Mouse (Mus musculus): ENCODE results near the gene Tpi1. TPM values are rescaled to one million over a fixed set of nuclear protein-coding genes. Genes with fewer than 3 reads are reported as not detected.
"Not testable (repeated sequence)": the region's sequence is repeated elsewhere in the genome, so short reads cannot be mapped to it uniquely, and the experiment has no call there.

Gene Tpi1
- polyA plus RNA-seq, 1 experiment from 2014 or later, result 809 TPM

DNA sequence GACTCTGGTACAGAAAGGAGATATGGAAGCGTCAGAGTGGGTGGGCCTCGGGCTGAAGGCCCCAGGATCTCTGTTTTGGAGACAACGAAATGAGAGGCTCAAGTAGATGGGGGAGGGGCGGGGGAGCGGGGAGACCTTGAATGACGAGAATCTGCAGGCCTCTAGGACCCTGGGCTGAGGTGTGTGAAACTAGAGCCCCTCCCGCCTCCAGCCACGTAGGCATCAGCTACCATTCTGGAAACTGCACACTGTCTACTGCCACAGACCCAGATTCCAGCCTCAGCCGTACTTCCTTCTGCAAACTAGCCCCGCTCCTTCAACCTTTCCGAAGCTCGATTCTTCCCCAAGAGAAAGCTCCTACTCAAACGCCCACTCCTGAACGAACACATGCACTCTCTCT, 42.2 kb upstream of the Tpi1 start:
- Histone ChIP-seq H3K4me3 (replicated peaks) (peak overlapping the region; percentile 85), H3K4me2 (replicated peaks) (peak overlapping the region; percentile 76), H3K27ac (replicated peaks) (peak overlapping the region; percentile 98), H3K27me3 (no peaks in the 10 kb centered on the region), H3K4me1 (peaks cover 41% of the 10 kb centered on the region), H3K36me3 (peaks cover 34% of the 10 kb centered on the region), H3K9me3 (replicated peaks) (no peaks in the 10 kb centered on the region), H3K9ac (peak overlapping the region; percentile 94)
- peak; percentile 68 for ATAC-seq (ENCODE audit: insufficient number of reproducible peaks, low FRiP score, low TSS enrichment, low read depth)
- 2% methylated on average over 14 of the region's 14 CpGs for WGBS

DNA sequence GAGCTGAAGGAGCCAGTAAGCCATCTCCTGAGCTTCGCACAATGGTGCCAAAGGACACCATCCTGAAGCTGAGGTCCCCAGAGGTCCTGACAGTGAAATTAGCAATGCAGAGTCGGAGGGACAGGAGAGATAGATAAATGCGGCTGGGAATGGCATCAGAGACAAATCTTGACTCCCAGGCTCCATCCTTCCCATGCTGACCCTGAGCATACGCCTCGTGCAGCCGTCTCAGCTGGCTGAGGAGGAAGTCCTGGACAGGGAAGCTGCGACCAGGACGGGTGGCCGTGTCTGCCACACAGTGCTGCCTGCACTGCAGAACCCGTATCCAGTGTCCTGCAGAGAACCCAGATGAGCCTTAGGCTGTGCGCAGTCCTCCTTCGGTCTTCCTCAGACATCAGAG, 40.6 kb upstream of the Tpi1 start:
- Histone ChIP-seq H3K4me1 (peaks cover 30% of the 10 kb centered on the region), H3K27me3 (no peaks in the 10 kb centered on the region), H3K9ac (no peak overlapping the region), H3K9me3 (replicated peaks) (no peaks in the 10 kb centered on the region), H3K4me2 (replicated peaks) (no peak overlapping the region), H3K27ac (replicated peaks) (0 out of 2 replicates have a peak overlapping the region, but pooled peaks have one; percentile 4), H3K4me3 (replicated peaks) (no peak overlapping the region), H3K36me3 (peaks cover 42% of the 10 kb centered on the region)
- no peak for ATAC-seq (ENCODE audit: insufficient number of reproducible peaks, low FRiP score, low TSS enrichment, low read depth)
- 73% methylated on average over 12 of the region's 12 CpGs for WGBS

DNA sequence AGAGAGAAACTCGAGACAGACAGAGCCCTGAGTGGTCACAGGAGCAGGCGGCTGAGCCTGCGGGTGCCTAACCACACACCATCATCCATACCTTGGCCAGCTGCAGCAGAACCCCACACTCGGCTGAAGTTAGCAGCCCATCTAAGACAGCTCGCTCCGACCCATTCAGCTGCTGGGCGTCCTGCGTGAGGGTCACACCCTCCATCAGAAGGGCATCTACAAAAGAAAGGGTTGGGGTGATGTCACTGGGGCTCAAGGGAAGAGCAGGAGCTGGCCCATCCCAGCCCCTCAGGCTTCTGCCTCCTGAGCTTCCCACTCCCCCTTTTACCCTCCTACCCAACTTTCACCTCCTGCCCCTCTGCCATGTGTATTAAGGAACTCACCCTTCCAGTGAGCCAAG, 36.4 kb upstream of the Tpi1 start:
- WGBS, result 63% methylated on average over 8 of the region's 8 CpGs
- H3K36me3 ChIP-seq, result peaks cover 49% of the 10 kb centered on the region
- H3K9me3 ChIP-seq (replicated peaks), result no peaks in the 10 kb centered on the region
- H3K4me1 ChIP-seq, result 0 out of 2 replicates have a peak, but pooled peaks cover 3% of the 10 kb centered on the region
- no peak overlapping the region for H3K4me2 ChIP-seq (replicated peaks)
- no peak for ATAC-seq (ENCODE audit: insufficient number of reproducible peaks, low FRiP score, low TSS enrichment, low read depth)
- no peak overlapping the region for H3K4me3 ChIP-seq (replicated peaks)
- H3K27ac ChIP-seq (replicated peaks), result no peak overlapping the region
- H3K27me3 ChIP-seq, result no peaks in the 10 kb centered on the region
- H3K9ac ChIP-seq, result no peak overlapping the region

GRCm38 (mm10) chr6:124847305-124847704, 33.2 kb upstream of the Tpi1 start:
- Histone ChIP-seq H3K4me2 (replicated peaks) (no peak overlapping the region), H3K4me1 (0 out of 2 replicates have a peak, but pooled peaks cover 3% of the 10 kb centered on the region), H3K4me3 (replicated peaks) (no peak overlapping the region), H3K9me3 (replicated peaks) (no peaks in the 10 kb centered on the region), H3K36me3 (peaks cover 44% of the 10 kb centered on the region), H3K9ac (no peak overlapping the region), H3K27me3 (no peaks in the 10 kb centered on the region), H3K27ac (replicated peaks) (no peak overlapping the region)
- 9% methylated on average over 9 of the region's 9 CpGs for WGBS
- ATAC-seq (ENCODE audit: insufficient number of reproducible peaks, low FRiP score, low TSS enrichment, low read depth), result peak; percentile 64; the same call in 1 of the 2 replicates

GRCm38 (mm10) chr6:124840241-124841167, 26.4 kb upstream of the Tpi1 start, which contains the start of gene Gnb3:
TSS of gene Gnb3 (minus strand) at chr6:124840275.
- Histone ChIP-seq H3K36me3 (peaks cover 27% of the 10 kb centered on the region; the same call in 1 of the 2 replicates), H3K4me3 (replicated peaks) (no peak within 1 kb of the TSS), H3K27ac (replicated peaks) (no peak within 1 kb of the TSS), H3K4me2 (replicated peaks) (0 out of 2 replicates have a peak within 1 kb of the TSS, but pooled peaks have one; percentile 12), H3K27me3 (no peaks in the 10 kb centered on the region), H3K4me1 (peaks cover 6% of the 10 kb centered on the region), H3K9ac (no peak within 1 kb of the TSS), H3K9me3 (replicated peaks) (no peaks in the 10 kb centered on the region)
- peak; percentile 18; the same call in 1 of the 2 replicates for ATAC-seq (ENCODE audit: insufficient number of reproducible peaks, low FRiP score, low TSS enrichment, low read depth)
- whole genome bisulfite sequencing, result 26% methylated on average over 15 of the region's 15 CpGs

DNA sequence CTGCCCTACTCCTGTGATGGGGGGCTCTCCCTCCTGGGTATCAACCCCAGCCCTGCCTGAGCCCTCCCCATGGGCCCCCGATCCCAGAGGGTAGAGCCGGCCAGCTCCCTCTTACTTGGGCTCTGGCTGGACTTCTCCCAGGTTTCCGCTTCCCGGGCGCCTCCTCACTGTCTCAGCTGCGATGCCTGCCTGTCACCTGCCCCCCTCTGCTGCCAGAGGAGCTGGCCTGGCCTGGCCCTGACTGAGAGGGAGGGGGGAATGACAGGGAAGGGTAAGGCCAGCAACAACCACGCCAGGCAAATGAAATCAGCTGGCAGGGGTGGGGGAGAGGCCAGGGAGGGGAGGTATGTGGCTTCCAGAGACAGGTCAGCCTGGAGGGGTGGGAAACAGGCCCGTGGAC, 25.7 kb upstream of the Tpi1 start:
- 0 out of 2 replicates have a peak overlapping the region, but pooled peaks have one; percentile 12 for H3K4me2 ChIP-seq (replicated peaks)
- no peak overlapping the region for H3K4me3 ChIP-seq (replicated peaks)
- H3K9me3 ChIP-seq (replicated peaks), result no peaks in the 10 kb centered on the region
- 12% methylated on average over 8 of the region's 8 CpGs for WGBS
- H3K27me3 ChIP-seq, result no peaks in the 10 kb centered on the region
- no peak overlapping the region for H3K27ac ChIP-seq (replicated peaks)
- H3K9ac ChIP-seq, result no peak overlapping the region
- H3K4me1 ChIP-seq, result peaks cover 6% of the 10 kb centered on the region
- peaks cover 20% of the 10 kb centered on the region; the same call in 1 of the 2 replicates for H3K36me3 ChIP-seq
- no peak for ATAC-seq (ENCODE audit: insufficient number of reproducible peaks, low FRiP score, low TSS enrichment, low read depth)

DNA sequence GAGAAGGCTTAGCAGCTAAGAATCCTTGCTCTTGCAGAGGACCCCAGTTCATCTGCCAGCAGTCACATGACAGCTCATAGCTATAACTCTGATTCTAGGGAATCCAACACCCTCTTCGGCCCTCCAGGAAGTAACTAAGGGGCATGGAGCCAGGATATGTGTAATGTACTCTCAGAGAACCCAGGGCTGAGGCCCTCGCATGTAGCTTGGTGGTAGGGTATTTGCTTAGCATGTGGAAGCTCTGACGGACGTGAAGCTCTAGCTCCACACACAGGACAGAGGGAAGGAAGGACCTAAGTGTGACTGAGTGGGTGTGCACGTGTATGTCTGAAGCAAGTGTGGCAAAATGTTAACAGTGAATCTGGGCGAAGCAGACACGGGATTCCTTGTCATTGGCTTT, 22.3 kb upstream of the Tpi1 start:
- Histone ChIP-seq H3K4me2 (replicated peaks) (no peak overlapping the region), H3K27me3 (no peaks in the 10 kb centered on the region), H3K27ac (replicated peaks) (no peak overlapping the region), H3K4me1 (peaks cover 13% of the 10 kb centered on the region), H3K36me3 (peaks cover 22% of the 10 kb centered on the region), H3K9ac (no peak overlapping the region), H3K4me3 (replicated peaks) (no peak overlapping the region), H3K9me3 (replicated peaks) (no peaks in the 10 kb centered on the region)
- ATAC-seq (ENCODE audit: insufficient number of reproducible peaks, low FRiP score, low TSS enrichment, low read depth), result no peak
- 66% methylated on average over 7 of the region's 7 CpGs for WGBS

DNA sequence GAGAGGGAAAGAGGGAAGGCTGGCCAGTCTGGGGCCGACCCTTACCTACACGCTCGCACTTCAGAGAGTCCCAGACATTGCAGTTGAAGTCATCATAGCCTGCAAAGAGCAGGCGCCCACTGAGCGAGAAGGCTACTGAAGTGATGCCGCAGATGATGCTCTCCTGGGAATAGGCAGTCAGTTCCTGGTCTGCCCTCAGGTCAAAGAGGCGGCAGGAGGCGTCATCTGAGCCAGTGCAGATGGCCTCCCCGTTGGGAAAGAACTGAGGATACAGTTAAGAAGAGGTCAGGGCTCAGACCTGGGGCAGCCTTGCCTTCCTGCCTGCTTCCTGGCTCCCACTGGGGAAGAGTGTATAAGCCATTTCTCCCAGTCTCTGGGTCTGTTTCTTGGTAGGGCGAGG, 21.4 kb upstream of the Tpi1 start:
- peaks cover 21% of the 10 kb centered on the region for H3K4me1 ChIP-seq
- ATAC-seq (ENCODE audit: insufficient number of reproducible peaks, low FRiP score, low TSS enrichment, low read depth), result no peak
- no peaks in the 10 kb centered on the region for H3K27me3 ChIP-seq
- 42% methylated on average over 10 of the region's 10 CpGs for WGBS
- H3K27ac ChIP-seq (replicated peaks), result no peak overlapping the region
- H3K9ac ChIP-seq, result peak overlapping the region; percentile 13; the same call in 1 of the 2 replicates
- no peaks in the 10 kb centered on the region for H3K9me3 ChIP-seq (replicated peaks)
- H3K36me3 ChIP-seq, result peaks cover 20% of the 10 kb centered on the region
- H3K4me2 ChIP-seq (replicated peaks), result no peak overlapping the region
- H3K4me3 ChIP-seq (replicated peaks), result no peak overlapping the region

GRCm38 (mm10) chr6:124834512-124835081, 20.5 kb upstream of the Tpi1 start:
- WGBS, result 75% methylated on average over 6 of the region's 6 CpGs
- Histone ChIP-seq H3K27ac (replicated peaks) (no peak overlapping the region), H3K4me2 (replicated peaks) (no peak overlapping the region), H3K9ac (no peak overlapping the region), H3K27me3 (no peaks in the 10 kb centered on the region), H3K36me3 (peaks cover 20% of the 10 kb centered on the region), H3K4me3 (replicated peaks) (no peak overlapping the region), H3K4me1 (peaks cover 19% of the 10 kb centered on the region), H3K9me3 (replicated peaks) (no peaks in the 10 kb centered on the region)
- ATAC-seq (ENCODE audit: insufficient number of reproducible peaks, low FRiP score, low TSS enrichment, low read depth), result no peak

- no peak for ATAC-seq (ENCODE audit: insufficient number of reproducible peaks, low FRiP score, low TSS enrichment, low read depth)
- Histone ChIP-seq H3K4me1 (peaks cover 30% of the 10 kb centered on the region), H3K4me2 (replicated peaks) (0 out of 2 replicates have a peak overlapping the region, but pooled peaks have one; percentile 95), H3K27me3 (no peaks in the 10 kb centered on the region), H3K9ac (no peak overlapping the region), H3K4me3 (replicated peaks) (no peak overlapping the region), H3K9me3 (replicated peaks) (no peaks in the 10 kb centered on the region), H3K36me3 (peaks cover 24% of the 10 kb centered on the region), H3K27ac (replicated peaks) (no peak overlapping the region)
- 91% methylated on average over 8 of the region's 8 CpGs for WGBS
Measured at GRCm38 (mm10) chr6:124831649-124832048, 17.6 kb upstream of the Tpi1 start.

DNA sequence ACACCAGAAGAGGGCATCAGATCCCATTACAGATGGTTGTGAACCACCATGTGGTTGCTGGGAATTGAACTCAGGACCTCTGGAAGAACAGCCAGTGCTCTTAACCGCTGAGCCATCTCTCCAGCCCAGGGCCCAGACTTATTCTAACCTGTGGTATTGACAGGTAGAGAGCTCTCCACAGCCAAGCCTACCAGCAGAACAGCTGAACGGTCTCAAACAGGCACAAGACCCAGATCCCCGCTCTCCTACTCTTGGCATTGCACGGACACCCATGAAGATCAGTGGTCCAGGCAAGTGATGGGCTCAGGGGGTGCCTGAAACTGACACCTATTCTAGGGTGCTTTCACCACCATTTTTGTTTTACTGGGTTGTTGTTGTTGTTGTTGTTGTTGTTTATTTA, 17.1 kb upstream of the Tpi1 start:
- 89% methylated on average over 4 of the region's 4 CpGs for WGBS

More for the DNA sequence above, 17.1 kb upstream of the Tpi1 start:
- Histone ChIP-seq H3K4me2 (replicated peaks) (peak overlapping the region; percentile 95), H3K4me1 (peaks cover 30% of the 10 kb centered on the region), H3K36me3 (peaks cover 26% of the 10 kb centered on the region)
- not testable (repeated sequence) for H3K27me3 ChIP-seq; H3K27ac ChIP-seq (replicated peaks); H3K9me3 ChIP-seq (replicated peaks); H3K4me3 ChIP-seq (replicated peaks); H3K9ac ChIP-seq; ATAC-seq (ENCODE audit: insufficient number of reproducible peaks, low FRiP score, low TSS enrichment, low read depth)
